Mouse (Mus musculus) hindbrain, embryonic 11.5 days (tissue): Measurements from ENCODE around the gene Tes3-ps. TPM values are rescaled to one million over a fixed set of nuclear protein-coding genes. Genes with fewer than 3 reads are reported as not detected.

Experiments used
- ATAC-seq: fragments of 200-750 bp; cut with Nextera tagmentation; 2 replicates; pipeline ENCODE4 v1.8.0; 2017; ENCODE audit warnings: mild to moderate bottlenecking, moderate TSS enrichment, moderate library complexity; ENCODE audit not compliant: low FRiP score
- DNase-seq: peaks from one replicate; pipeline ENCODE4 v3.0.0-alpha.2; 2015; ENCODE audit warnings: low spot score
- H3K27ac ChIP-seq: fragments of 300-500 bp; sonication (generic); 2 replicates; pipeline ENCODE4 v1.5.1; 2014; ENCODE audit warnings: mild to moderate bottlenecking, low read depth, low read length
- H3K27me3 ChIP-seq: fragments of 300-500 bp; sonication (generic); 2 replicates; pipeline ENCODE4 v1.6.1; 2014; ENCODE audit warnings: mild to moderate bottlenecking, low read length, moderate library complexity, mixed read lengths; ENCODE audit not compliant: control insufficient read depth, insufficient read depth
- H3K36me3 ChIP-seq: fragments of 300-500 bp; sonication (generic); 2 replicates; pipeline ENCODE4 v1.6.1; 2014; ENCODE audit warnings: mild to moderate bottlenecking, low read length, moderate library complexity, mixed read lengths; ENCODE audit not compliant: control insufficient read depth, insufficient read depth
- H3K4me1 ChIP-seq: fragments of 300-500 bp; sonication (generic); replicated peaks from 2 replicates; pipeline ENCODE4 v1.6.1; 2014; ENCODE audit warnings: low read length, mixed read lengths; ENCODE audit not compliant: control insufficient read depth, insufficient read depth
- H3K4me2 ChIP-seq: fragments of 300-500 bp; sonication (generic); replicated peaks from 2 replicates; pipeline ENCODE4 v1.6.1; 2014; ENCODE audit warnings: mild to moderate bottlenecking, low read depth, low read length
- H3K4me3 ChIP-seq: fragments of 300-500 bp; sonication (generic); 2 replicates; pipeline ENCODE4 v1.5.1; 2014; ENCODE audit warnings: low read depth, low read length
- H3K9ac ChIP-seq: fragments of 300-500 bp; sonication (generic); 2 replicates; pipeline ENCODE4 v1.6.1; 2014; ENCODE audit warnings: low read depth, low read length
- H3K9me3 ChIP-seq: fragments of 300-500 bp; sonication (generic); 2 replicates; pipeline ENCODE4 v1.6.1; 2016; ENCODE audit warnings: low read length; ENCODE audit not compliant: control insufficient read depth
- WGBS: fragments of 180-500 bp; shearing (Covaris S2); extraction: QIAGEN DNeasy Blood & Tissue Kit; methylation state at CpG from one replicate; pipeline ENCODE4 v1.1.7; 2014; 5-methylcytosine and 5-hydroxymethylcytosine counted together
- polyA plus RNA-seq: library from polyadenylated mRNA; unstranded; fragments of >200 nt; fragmentation: Nextera tagmentation; extraction: Ambion mirVana; gene quantifications from 2 replicates; pipeline ENCODE4 v1.2.1, GENCODE M21; 2014

Gene Tes3-ps
- polyA plus RNA-seq = 0.65 and 0.71 TPM in 2 replicates

GRCm38 (mm10) chr13:49492376-49493368, at the start of gene Tes3-ps:
TSS of gene Tes3-ps (plus strand) at chr13:49493318.
- 83% methylated on average over 6 of the region's 6 CpGs for WGBS
- no peak within 1 kb of the TSS for H3K4me2 ChIP-seq
- DNase-seq = no peak
- H3K27me3 ChIP-seq = no peaks in the 10 kb centered on the region
- H3K36me3 ChIP-seq = no peaks in the 10 kb centered on the region
- no peak within 1 kb of the TSS for H3K9ac ChIP-seq
- H3K27ac ChIP-seq = no peak within 1 kb of the TSS
- H3K4me1 ChIP-seq = no peaks in the 10 kb centered on the region
- no peaks in the 10 kb centered on the region for H3K9me3 ChIP-seq
- no peak within 1 kb of the TSS for H3K4me3 ChIP-seq
- no peak for ATAC-seq

GRCm38 (mm10) chr13:49444451-49444850, 48.7 kb upstream of the Tes3-ps start:
- no peaks in the 10 kb centered on the region for H3K27me3 ChIP-seq
- H3K4me2 ChIP-seq = no peak overlapping the region
- no peak for DNase-seq
- no peak overlapping the region for H3K4me3 ChIP-seq
- H3K9me3 ChIP-seq = no peaks in the 10 kb centered on the region
- H3K4me1 ChIP-seq = no peaks in the 10 kb centered on the region
- peaks cover 7% of the 10 kb centered on the region; the same call in 1 of the 2 replicates for H3K36me3 ChIP-seq
- WGBS = 98% methylated on average over 6 of the region's 6 CpGs
- H3K27ac ChIP-seq = no peak overlapping the region
- H3K9ac ChIP-seq = no peak overlapping the region
- ATAC-seq = no peak

- 66% methylated on average over 5 of the region's 5 CpGs for WGBS
- H3K9ac ChIP-seq = no peak overlapping the region
- H3K27ac ChIP-seq = no peak overlapping the region
- DNase-seq = peak; percentile 86
- peak; percentile 76; the same call in 1 of the 2 replicates for ATAC-seq
- no peaks in the 10 kb centered on the region for H3K27me3 ChIP-seq
- no peak overlapping the region for H3K4me2 ChIP-seq
- peaks cover 7% of the 10 kb centered on the region; the same call in 1 of the 2 replicates for H3K36me3 ChIP-seq
- no peak overlapping the region for H3K4me3 ChIP-seq
- H3K4me1 ChIP-seq = no peaks in the 10 kb centered on the region
- no peaks in the 10 kb centered on the region for H3K9me3 ChIP-seq
Observed at GRCm38 (mm10) chr13:49449318-49449749, 43.8 kb upstream of the Tes3-ps start.

- no peaks in the 10 kb centered on the region for H3K4me1 ChIP-seq
- no peak overlapping the region for H3K4me2 ChIP-seq
- ATAC-seq (no peak), DNase-seq (no peak)
- WGBS = 89% methylated on average over 4 of the region's 4 CpGs
- no peak overlapping the region for H3K27ac ChIP-seq
- no peaks in the 10 kb centered on the region for H3K27me3 ChIP-seq
- no peak overlapping the region for H3K4me3 ChIP-seq
- no peak overlapping the region for H3K9ac ChIP-seq
- no peaks in the 10 kb centered on the region for H3K9me3 ChIP-seq
- no peaks in the 10 kb centered on the region for H3K36me3 ChIP-seq
Observed at GRCm38 (mm10) chr13:49460276-49460675, 32.8 kb upstream of the Tes3-ps start.

- Histone ChIP-seq H3K4me3 (no peak overlapping the region), H3K4me2 (no peak overlapping the region), H3K27me3 (no peaks in the 10 kb centered on the region), H3K4me1 (no peaks in the 10 kb centered on the region), H3K9ac (no peak overlapping the region), H3K27ac (no peak overlapping the region), H3K9me3 (no peaks in the 10 kb centered on the region), H3K36me3 (no peaks in the 10 kb centered on the region)
- ATAC-seq (no peak), DNase-seq (no peak)
- 89% methylated on average over 5 of the region's 5 CpGs for WGBS
Observed at GRCm38 (mm10) chr13:49460692-49461414, 32.3 kb upstream of the Tes3-ps start.

GRCm38 (mm10) chr13:49461458-49462132, 31.5 kb upstream of the Tes3-ps start:
- H3K4me2 ChIP-seq = no peak overlapping the region
- DNase-seq (no peak), ATAC-seq (no peak)
- no peak overlapping the region for H3K9ac ChIP-seq
- H3K27ac ChIP-seq = no peak overlapping the region
- WGBS = 75% methylated on average over 15 of the region's 15 CpGs
- H3K9me3 ChIP-seq = no peaks in the 10 kb centered on the region
- no peaks in the 10 kb centered on the region for H3K27me3 ChIP-seq
- no peaks in the 10 kb centered on the region for H3K4me1 ChIP-seq
- no peaks in the 10 kb centered on the region for H3K36me3 ChIP-seq
- no peak overlapping the region for H3K4me3 ChIP-seq

- Histone ChIP-seq H3K27ac (no peak overlapping the region), H3K9me3 (no peaks in the 10 kb centered on the region), H3K27me3 (no peaks in the 10 kb centered on the region), H3K4me2 (no peak overlapping the region), H3K36me3 (no peaks in the 10 kb centered on the region), H3K4me3 (no peak overlapping the region), H3K9ac (no peak overlapping the region), H3K4me1 (no peaks in the 10 kb centered on the region)
- no peak for DNase-seq
- ATAC-seq = no peak
- whole genome bisulfite sequencing = 97% methylated on average over 2 of the region's 2 CpGs
Observed at GRCm38 (mm10) chr13:49462921-49463320, 30.2 kb upstream of the Tes3-ps start.

GRCm38 (mm10) chr13:49465875-49466274, 27.2 kb upstream of the Tes3-ps start:
- no peak for DNase-seq
- H3K4me1 ChIP-seq = no peaks in the 10 kb centered on the region

More at GRCm38 (mm10) chr13:49465875-49466274, 27.2 kb upstream of the Tes3-ps start:
- 93% methylated on average over 4 of the region's 4 CpGs for WGBS
- no peak overlapping the region for H3K4me3 ChIP-seq
- H3K9me3 ChIP-seq = no peaks in the 10 kb centered on the region
- H3K4me2 ChIP-seq = no peak overlapping the region
- H3K36me3 ChIP-seq = no peaks in the 10 kb centered on the region
- no peak overlapping the region for H3K27ac ChIP-seq
- no peaks in the 10 kb centered on the region for H3K27me3 ChIP-seq
- no peak overlapping the region for H3K9ac ChIP-seq
- no peak for ATAC-seq
